Mouse (Mus musculus) splenic B cell, adult 2 months (primary cell): ENCODE results near the gene Vmn2r106.

ENCODE experiments used
- DNase-seq: peaks from one replicate; pipeline ENCODE4 v3.0.0-alpha.2; 2011; ENCODE audit warnings: low read depth, low spot score
- H3K27me3 ChIP-seq: 2 replicates; pipeline ENCODE4 v1.6.1; 2012; ENCODE audit warnings: mild to moderate bottlenecking, low read length, moderate library complexity, mixed read lengths; ENCODE audit not compliant: control insufficient read depth, poor library complexity, insufficient read depth, severe bottlenecking
- H3K36me3 ChIP-seq: 2 replicates; pipeline ENCODE4 v1.6.1; 2012; ENCODE audit warnings: mild to moderate bottlenecking, low read length, moderate library complexity, mixed read lengths; ENCODE audit not compliant: control insufficient read depth, poor library complexity, insufficient read depth, severe bottlenecking

Vmn2r106 gene

GRCm38 (mm10) chr17:20285453-20285852, at the start of gene Vmn2r106:
Gene Vmn2r106 (minus strand): TSS chr17:20285553.
- no peak for DNase-seq
- H3K36me3 ChIP-seq: no peaks in the 10 kb centered on the region
- H3K27me3 ChIP-seq: no peaks in the 10 kb centered on the region

GRCm38 (mm10) chr17:20305790-20306189, 20.4 kb upstream of the Vmn2r106 start:
- H3K27me3 ChIP-seq: no peaks in the 10 kb centered on the region
- DNase-seq: no peak
- H3K36me3 ChIP-seq: no peaks in the 10 kb centered on the region

DNA sequence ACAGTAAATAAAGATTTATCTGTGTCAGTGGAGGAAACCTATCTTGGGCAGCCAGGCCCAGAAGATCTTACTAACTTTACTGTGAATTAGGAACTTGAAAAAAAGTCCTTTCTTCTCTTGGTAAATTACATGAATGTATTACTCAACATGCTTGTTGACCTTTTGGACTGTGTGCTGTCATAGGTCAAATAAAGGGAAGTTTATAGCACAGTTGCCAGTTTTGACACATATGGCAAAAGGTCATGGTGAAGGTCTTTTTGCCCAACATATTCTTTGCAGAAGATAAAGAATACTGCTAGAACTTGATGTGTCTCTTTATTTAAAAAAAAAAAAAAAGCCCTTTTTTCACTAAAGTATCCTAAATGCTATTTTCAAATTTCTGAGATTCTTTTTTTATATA, 1.6 kb upstream of the Vmn2r106 start:
- no peak for DNase-seq
- H3K27me3 ChIP-seq: no peaks in the 10 kb centered on the region
- no peaks in the 10 kb centered on the region for H3K36me3 ChIP-seq

GRCm38 (mm10) chr17:20255522-20255921, 29.8 kb downstream of the Vmn2r106 start:
- no peaks in the 10 kb centered on the region for H3K36me3 ChIP-seq
- DNase-seq: no peak
- H3K27me3 ChIP-seq: no peaks in the 10 kb centered on the region

DNA sequence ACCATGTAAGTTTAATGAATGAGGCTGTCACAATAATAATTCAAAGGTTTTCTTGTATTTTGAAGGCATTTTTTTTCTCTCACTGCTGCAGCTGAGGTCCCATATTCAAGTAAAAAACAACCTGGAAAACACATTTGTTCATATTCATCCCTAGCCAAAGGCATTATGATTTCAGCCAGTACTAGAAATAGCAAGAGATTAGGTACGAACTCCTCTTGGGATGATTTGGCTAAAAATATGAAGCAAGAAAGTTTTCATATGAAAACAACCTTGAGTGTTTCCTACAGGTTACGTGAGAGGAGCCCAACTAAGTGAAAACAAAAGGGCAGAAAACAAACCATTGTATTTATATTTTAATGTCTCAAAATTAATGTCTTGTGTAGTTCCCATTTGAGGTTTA, 50.4 kb downstream of the Vmn2r106 start, which contains the start of gene Vmn2r105:
Gene Vmn2r105 (minus strand): TSS at position 101 of the 400 bp plus-strand sequence.
- no peak for DNase-seq
- Histone ChIP-seq H3K27me3 (no peaks in the 10 kb centered on the region), H3K36me3 (no peaks in the 10 kb centered on the region)
